Mouse (Mus musculus): ENCODE data around the gene Eno3. TPM values are rescaled to one million over a fixed set of nuclear protein-coding genes. Genes with fewer than 3 reads are reported as not detected.

Eno3 gene
- polyA plus RNA-seq, 1 experiment = 3.4 TPM

DNA sequence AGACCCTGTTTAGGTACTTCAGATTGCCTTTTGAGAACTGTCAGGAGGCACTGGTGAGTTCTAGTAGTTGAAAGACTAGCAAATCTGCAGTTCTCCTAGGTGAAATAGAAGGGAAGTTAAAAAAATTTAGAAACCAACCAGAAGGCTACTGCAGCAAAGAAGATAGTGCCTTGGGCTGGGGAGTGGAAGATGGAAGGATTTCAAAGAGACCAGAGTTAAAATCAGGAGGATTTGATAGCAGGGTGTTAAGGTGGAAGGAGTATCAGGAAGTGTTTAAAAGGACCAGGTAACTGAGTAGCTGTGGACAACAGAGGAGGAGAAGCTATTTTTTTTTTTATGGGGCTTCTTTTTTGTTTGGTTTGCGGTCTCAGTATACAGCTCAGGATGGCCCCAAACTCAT lies 19.2 kb upstream of the Eno3 start:
- TF ChIP-seq GATA1 (IDR thresholded peaks at IDR 0.05; ENCODE audit: low read length) = no peak

DNA sequence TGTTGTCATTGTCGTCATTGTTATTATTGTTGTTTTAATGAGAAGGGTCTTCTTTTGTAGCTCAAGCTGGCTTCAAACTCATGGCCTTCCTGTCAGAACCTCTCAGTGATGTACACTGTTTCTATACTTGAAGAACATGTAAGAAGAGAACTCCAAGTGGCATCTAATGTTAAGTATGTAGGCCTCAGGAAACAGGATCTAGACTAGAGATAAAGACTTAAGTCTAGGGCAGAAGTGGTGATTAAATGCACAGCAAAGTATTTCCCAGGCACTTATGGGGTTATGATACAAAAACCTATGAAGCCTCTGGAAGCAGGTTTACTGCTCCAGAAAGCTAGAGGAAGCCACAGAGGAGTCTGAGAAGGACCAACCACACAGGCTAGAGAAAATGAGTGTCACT lies 18.7 kb upstream of the Eno3 start:
- TF ChIP-seq GATA1 (IDR thresholded peaks at IDR 0.05; ENCODE audit: low read length) = no peak

DNA sequence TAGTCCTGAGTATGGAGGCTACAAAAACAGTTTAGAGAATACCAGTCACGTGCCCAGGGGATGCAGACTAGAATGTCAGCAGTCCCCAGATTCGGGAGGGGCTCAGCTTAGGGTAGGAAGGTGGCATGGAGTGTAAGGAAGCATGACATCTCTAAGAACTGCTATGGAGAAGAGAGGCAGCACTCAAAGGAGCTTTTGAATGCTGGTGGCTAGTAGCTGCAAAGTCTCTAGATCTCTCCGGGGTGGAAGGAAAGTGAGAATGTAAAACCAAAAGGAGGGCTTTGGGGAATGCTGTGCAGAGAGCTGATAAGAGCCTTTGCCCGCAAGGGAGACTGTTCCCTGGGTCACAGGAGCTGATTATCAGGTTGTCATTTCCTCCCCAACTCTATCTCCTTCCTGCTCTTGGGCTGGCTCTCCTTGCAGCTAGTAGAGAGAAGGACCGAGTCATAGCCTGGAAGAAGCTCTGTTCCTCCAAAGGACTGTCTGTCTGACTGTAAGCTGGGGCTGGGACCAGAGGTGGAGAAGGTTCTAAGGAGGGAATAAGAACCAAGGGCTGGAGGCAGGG lies 18.2 kb upstream of the Eno3 start, which contains the start of gene Gp1ba:
Gp1ba (plus strand) TSS at position 409 of the 565 bp plus-strand sequence.
- TF ChIP-seq GATA1 (IDR thresholded peaks at IDR 0.05; ENCODE audit: low read length) = peak; percentile 99

DNA sequence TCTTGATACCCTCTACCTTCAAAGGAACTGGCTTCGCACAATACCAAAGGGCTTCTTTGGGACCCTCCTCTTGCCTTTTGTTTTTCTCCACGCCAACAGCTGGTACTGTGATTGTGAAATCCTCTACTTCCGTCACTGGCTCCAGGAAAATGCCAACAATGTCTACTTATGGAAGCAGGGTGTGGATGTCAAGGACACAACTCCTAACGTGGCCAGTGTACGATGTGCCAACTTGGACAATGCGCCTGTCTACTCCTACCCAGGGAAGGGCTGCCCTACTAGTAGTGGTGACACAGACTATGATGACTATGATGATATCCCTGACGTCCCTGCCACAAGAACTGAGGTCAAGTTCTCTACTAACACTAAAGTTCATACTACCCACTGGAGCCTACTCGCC lies 17.0 kb upstream of the Eno3 start:
- no peak for TF ChIP-seq GATA1 (IDR thresholded peaks at IDR 0.05; ENCODE audit: low read length)

DNA sequence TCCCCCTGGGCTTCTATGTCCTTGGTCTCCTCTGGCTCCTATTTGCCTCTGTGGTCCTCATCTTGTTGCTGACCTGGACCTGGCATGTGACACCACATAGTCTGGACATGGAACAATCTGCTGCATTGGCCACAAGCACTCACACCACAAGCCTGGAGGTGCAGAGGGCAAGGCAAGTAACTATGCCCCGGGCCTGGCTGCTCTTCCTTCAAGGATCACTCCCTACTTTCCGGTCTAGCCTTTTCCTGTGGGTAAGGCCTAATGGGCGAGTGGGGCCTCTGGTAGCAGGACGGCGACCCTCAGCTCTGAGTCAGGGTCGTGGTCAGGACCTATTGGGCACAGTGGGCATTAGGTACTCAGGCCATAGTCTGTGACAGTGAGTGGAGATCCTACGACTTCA lies 15.8 kb upstream of the Eno3 start:
- no peak for TF ChIP-seq GATA1 (IDR thresholded peaks at IDR 0.05; ENCODE audit: low read length)

DNA sequence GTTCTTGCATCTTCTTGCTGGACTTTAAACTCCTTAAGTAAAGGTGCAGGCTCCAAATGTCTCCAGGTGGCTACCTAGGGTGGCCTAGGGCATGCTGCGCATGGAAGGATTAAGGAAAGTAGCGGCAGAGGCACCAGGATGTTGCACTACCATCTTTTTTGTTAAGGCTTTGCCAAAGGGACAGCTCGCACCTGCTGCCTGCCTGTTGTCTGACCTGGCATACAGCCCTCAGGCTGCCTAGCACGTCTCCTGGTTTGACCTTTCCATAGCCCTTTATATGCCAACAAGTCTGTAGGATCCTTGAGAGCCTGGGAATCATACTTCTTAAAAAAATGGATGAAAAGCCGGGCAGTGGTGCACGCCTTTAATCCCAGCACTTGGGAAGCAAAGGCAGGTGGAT lies 14.0 kb upstream of the Eno3 start:
- no peak for TF ChIP-seq GATA1 (IDR thresholded peaks at IDR 0.05; ENCODE audit: low read length)

DNA sequence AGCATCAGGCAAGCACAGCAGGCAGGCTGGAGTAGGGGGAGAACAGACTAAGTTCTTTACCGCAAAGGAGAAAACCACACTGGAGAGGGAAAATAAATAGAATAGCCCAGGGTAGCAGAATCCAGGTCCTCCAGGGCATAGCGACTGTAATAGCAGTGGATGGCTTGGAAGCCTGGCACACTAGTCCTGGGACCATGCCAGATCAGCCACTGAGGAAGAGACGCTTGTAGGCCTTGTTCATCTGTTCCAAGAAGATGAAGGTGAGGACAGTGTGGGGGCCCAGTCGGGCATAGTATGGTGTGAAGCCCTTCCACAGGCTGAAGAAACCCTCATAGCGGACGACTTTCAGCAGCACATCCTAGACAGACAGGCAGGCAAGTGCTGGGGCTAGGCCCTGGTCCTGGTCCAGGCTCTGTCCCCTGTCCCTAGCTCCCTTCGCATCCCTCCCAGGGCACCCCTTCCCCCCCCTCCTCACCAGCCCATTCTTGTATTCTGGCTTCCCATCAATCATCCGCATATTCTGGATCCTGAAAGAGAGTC lies 12.4 kb upstream of the Eno3 start:
- TF ChIP-seq GATA1 (IDR thresholded peaks at IDR 0.05; ENCODE audit: low read length) = no peak

DNA sequence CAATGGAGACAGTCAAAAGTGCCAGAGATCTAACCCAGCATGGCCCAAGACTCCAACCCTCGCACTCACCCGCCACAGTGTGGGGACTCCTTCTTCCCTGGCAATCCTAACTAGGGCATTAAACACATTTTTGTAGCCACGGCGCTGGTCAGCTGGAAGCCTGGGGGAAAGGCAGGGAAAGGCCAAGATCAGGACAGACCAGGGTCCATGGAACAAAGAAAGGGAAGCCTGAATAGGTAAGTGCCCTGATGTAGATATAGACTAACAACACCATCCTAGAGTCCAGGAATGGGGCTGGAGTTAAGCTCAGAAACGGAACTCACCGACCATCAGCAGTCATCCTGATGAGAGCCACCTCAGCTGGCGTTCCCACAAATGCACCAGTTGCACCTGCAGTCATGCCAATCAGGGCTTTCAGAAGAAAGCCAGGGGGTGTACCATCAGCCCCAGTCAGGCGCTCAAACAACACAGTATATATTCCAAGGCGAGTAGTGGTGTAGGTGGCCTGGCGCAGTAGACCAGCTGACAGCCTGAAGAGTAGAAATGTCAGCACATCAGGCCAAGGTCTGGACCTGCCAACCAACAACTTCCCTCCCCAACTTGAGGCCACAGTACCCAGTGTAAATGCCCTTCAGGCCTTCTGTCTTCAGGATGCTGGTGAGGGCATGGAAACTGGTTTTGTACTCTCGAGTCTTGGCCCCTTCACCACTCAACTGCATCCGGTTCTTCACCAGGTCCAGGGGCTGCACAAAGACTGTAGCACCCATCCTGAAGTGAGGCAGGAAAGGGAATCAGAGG lies 11.3 kb upstream of the Eno3 start:
- TF ChIP-seq GATA1 (IDR thresholded peaks at IDR 0.05; ENCODE audit: low read length) = no peak

DNA sequence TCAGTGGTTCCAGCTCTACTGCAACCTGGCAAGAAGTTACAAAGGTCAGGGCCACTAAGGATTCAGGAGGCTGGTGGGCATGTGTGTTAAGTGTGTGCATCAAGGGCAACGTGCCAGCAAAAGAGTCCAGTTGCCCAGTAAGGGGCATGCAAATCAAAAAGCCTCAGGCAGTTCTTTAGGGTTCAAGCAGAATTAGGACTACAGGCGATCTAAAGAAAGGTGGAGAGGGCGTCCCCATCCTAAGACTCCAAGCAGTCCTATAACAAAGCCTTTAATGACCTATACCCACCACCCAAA lies 10.8 kb upstream of the Eno3 start:
- no peak for TF ChIP-seq GATA1 (IDR thresholded peaks at IDR 0.05; ENCODE audit: low read length)

DNA sequence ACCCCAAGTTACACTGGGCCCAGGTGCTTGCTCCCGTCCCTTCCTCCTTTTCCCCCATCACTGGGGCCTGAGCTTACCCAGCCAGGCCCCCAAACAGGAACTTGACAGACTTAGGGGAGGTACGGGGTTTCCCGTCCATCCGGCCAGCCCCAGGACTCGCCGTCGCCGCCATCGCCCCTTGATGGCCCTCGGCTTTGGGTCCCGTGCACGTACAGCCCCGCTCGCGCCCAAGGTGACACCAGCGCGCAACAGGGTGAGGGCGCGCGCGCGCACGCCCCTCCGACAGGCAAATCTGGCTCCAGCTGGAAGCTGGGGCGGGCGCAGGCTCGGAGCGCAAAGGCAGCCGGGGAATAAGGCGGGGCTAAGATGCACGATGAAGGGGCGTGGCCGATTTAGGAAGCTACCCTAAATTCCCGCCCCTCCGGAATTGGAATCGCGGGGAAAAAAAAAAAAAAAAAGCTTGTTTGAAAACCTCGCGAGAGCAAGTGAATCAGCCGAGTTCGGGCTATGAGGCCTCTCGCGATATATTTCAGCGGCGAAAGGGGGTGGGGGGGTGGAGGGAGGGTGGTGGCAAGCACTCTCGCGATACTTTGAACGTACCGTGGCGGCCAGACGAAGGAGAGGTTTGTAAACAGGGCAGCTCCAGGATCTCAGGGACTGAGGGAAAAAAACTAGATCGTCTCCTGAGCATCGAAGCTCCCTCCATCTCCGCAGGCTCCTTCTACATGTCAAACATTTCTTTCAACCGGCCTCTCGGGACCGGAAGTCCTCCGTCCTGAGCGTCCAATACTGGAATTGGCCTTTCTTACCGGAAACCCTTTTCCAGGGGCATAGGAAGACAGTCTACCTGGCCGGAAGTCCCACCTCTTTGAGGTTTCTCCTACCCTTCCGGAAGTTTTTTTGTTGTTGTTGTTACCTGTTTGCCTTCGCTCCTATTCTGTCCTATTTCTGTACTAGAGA lies 10.0 kb upstream of the Eno3 start, which contains the start of the genes Rnf167 and Slc25a11:
Rnf167 (plus strand) TSS at position 545 of the 960 bp plus-strand sequence.
Slc25a11 (minus strand) TSS at position 789 of the 960 bp plus-strand sequence.
- no peak for TF ChIP-seq GATA1 (IDR thresholded peaks at IDR 0.05; ENCODE audit: low read length)

DNA sequence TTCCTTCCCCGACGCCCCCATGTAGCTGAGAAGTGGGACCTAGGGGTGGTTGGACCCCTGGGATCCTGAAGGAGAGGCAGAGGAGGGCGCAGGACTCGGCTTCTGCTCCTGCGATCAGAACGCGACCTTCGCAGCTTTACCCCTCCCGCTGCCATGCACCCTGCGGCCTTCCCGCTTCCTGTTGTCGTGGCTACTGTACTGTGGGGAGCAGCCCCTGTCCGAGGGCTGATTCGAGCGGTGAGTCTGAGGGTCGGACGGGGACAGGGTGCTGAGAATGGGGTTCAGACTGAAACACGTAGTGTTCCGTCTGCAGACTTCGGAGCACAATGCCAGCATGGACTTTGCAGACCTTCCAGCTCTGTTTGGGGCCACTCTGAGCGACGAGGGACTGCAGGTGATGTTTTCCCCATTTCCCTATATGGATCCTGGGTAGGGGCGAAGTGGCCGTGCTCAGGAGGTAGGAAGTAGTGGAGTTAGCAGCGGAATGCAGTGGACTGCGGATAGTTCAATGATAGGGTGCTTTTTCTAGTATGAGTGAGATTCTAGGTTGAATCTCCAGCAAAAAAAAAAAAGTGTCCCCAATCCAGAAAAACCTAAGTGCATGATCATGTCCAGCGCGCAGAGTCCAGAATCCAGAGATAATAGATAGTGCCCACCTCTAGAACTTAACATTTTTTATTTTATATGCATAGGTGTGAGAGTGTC lies 9.1 kb upstream of the Eno3 start:
- no peak for TF ChIP-seq GATA1 (IDR thresholded peaks at IDR 0.05; ENCODE audit: low read length)

DNA sequence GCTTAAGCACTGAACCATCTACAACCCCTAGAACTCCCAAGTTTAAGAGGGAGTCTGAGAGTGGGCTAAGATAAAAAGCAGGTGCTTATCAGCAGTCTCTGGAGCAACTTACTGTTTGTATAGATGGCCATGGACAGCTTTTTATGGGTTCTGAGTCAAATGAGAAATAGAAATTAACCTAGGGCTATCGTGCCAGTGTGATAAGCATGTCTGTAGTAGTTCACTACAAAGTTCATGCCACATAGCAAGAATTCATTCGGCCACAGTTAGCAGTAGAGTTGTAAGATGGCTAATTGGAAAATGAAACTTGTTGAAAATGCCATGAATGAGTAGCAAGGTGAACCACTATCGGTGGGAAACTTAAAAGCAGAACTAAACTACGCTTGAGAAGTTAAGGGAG lies 8.5 kb upstream of the Eno3 start:
- peak; percentile 81 for TF ChIP-seq GATA1 (IDR thresholded peaks at IDR 0.05; ENCODE audit: low read length)

DNA sequence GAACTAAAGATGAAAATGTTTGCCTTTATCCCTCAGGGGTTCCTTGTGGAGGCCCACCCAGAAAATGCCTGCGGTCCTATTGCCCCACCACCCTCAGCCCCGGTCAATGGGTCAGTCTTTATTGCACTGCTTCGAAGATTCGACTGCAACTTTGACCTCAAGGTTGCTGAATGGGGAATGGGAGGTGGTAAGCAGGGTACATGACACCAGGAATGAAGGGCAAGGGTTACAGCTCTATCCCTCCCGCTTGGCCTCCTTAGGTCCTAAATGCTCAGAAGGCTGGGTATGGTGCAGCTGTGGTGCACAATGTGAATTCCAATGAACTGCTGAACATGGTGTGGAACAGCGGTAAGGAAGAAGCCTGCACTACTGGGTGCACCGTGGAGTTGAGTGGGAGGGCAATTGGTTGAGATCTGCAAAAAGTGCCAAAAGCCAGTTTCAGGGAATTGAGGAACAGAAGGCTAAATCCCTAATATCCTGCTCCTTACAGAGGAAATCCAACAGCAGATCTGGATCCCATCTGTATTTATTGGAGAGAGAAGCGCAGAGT lies 7.7 kb upstream of the Eno3 start:
- TF ChIP-seq GATA1 (IDR thresholded peaks at IDR 0.05; ENCODE audit: low read length) = no peak

DNA sequence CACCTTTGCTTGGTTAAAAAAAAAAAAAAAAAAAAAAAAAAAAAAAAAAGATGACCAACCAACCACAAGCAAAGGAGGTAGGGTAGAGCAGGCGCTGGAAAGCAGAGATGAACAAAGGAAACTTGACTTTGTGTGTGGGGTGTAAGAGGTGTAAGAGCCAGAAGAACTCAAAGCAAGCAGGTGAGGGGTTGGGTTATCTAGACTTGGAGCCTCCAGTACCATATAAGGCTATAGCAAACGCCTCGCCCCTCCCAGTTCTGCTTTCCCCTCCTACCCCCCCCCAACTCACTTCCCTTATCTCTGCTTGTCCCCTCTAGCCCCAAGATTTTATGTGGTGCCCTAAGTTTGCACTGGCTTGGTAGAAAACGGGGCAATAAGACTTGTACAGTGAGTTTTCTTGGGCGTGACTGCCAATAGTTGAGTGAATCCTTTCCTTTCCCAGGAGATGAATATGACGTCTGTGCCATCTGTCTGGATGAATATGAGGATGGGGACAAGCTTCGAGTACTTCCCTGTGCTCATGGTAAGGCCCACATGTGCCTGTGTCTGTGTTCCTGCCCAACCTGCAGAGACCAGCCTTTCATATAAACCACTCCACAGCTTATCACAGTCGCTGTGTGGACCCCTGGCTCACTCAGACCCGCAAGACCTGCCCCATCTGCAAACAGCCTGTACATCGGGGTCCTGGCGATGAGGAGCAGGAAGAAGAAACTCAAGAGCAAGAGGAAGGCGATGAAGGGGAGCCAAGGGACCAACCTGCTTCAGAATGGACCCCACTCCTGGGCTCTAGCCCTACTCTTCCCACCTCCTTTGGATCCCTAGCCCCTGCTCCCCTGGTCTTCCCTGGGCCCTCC lies 6.5 kb upstream of the Eno3 start:
- TF ChIP-seq GATA1 (IDR thresholded peaks at IDR 0.05; ENCODE audit: low read length) = no peak
